Mouse (Mus musculus) heart, embryonic 16.5 days (tissue): Measurements from ENCODE around the gene Atg7. TPM values are rescaled to one million over a fixed set of nuclear protein-coding genes. Genes with fewer than 3 reads are reported as not detected.

ENCODE experiments used
- ATAC-seq: fragments of 200-750 bp; cut with Nextera tagmentation; replicated peaks from 2 replicates; pipeline ENCODE4 v1.8.0; 2017; ENCODE audit warnings: moderate number of reproducible peaks; ENCODE audit not compliant: insufficient read depth, low FRiP score; ENCODE audit errors: extremely low read depth
- H3K27ac ChIP-seq: fragments of 300-500 bp; sonication (generic); 2 replicates; pipeline ENCODE4 v1.5.1; 2014; ENCODE audit warnings: mild to moderate bottlenecking, low read length, control low read depth, moderate library complexity
- H3K27me3 ChIP-seq: fragments of 300-500 bp; sonication (generic); 2 replicates; pipeline ENCODE4 v1.6.1; 2014; ENCODE audit warnings: low read length, mixed read lengths; ENCODE audit not compliant: control insufficient read depth, insufficient read depth
- H3K36me3 ChIP-seq: fragments of 300-500 bp; sonication (generic); 2 replicates; pipeline ENCODE4 v1.6.1; 2014; ENCODE audit not compliant: control insufficient read depth, insufficient read depth
- H3K4me1 ChIP-seq: fragments of 300-500 bp; sonication (generic); 2 replicates; pipeline ENCODE4 v1.6.1; 2014; ENCODE audit warnings: low read length, mixed read lengths; ENCODE audit not compliant: control insufficient read depth, insufficient read depth
- H3K4me2 ChIP-seq: fragments of 300-500 bp; sonication (generic); 2 replicates; pipeline ENCODE4 v1.6.1; 2014; ENCODE audit warnings: low read depth, mild to moderate bottlenecking, control low read depth, low read length
- H3K4me3 ChIP-seq: fragments of 300-500 bp; sonication (generic); 2 replicates; pipeline ENCODE4 v1.5.1; 2014; ENCODE audit warnings: mild to moderate bottlenecking, control low read depth, low read length
- H3K9ac ChIP-seq: fragments of 300-500 bp; sonication (generic); 2 replicates; pipeline ENCODE4 v1.6.1; 2014; ENCODE audit warnings: low read length, control low read depth
- H3K9me3 ChIP-seq: fragments of 300-500 bp; sonication (generic); replicated peaks from 2 replicates; pipeline ENCODE4 v1.6.1; 2016; ENCODE audit warnings: low read length; ENCODE audit not compliant: control insufficient read depth
- WGBS: fragments of 180-500 bp; shearing (Covaris S2); extraction: QIAGEN DNeasy Blood & Tissue Kit; methylation state at CpG from one replicate; pipeline ENCODE4 v1.1.7; 2014; 5-methylcytosine and 5-hydroxymethylcytosine counted together
- polyA plus RNA-seq: library from polyadenylated mRNA; unstranded; fragments of >200 nt; fragmentation: Nextera tagmentation; extraction: Ambion mirVana; gene quantifications from 2 replicates; pipeline ENCODE4 v1.2.1, GENCODE M21; 2015

Gene Atg7
- polyA plus RNA-seq, 1 experiment from 2014 or later, result 17.1 TPM

- WGBS, result 56% methylated on average over 5 of the region's 5 CpGs
- Histone ChIP-seq H3K9ac (no peak overlapping the region), H3K27ac (no peak overlapping the region), H3K4me3 (no peak overlapping the region), H3K27me3 (no peaks in the 10 kb centered on the region), H3K36me3 (peaks cover 10% of the 10 kb centered on the region), H3K9me3 (peaks cover 4% of the 10 kb centered on the region), H3K4me1 (no peaks in the 10 kb centered on the region), H3K4me2 (no peak overlapping the region)
- no peak for ATAC-seq
Measured at GRCm38 (mm10) chr6:114676091-114676490, 33.2 kb downstream of the Atg7 start.

DNA sequence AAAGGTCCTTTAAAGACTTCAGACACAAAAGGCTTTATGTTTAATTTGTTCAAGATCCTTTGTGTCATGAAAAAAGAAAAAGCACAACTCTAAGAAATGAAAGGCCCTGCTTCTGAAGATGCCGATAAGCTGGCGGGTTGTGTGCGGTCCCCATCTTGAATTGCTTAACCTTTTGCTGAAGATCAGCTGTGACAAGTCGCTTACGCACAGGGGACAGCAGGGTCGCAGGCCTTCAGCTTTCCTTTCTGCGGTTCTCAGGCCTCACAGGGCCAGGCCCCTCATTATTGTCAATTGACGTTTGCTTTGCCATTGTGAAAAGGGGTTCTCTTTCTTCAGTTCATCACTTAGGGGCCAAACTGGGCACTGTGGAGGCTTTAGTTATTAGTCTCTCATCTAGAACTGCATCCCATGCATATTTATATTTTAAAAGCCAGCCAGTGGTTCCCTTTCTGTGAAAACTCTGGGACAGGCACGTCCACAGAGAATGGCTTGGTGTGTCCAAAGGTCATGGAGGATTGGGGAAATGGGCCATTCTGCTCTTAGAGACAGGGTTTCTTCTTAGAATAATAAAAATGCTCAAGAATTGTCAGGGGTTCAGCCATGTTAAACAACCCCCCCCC is 39.3 kb downstream of the Atg7 start:
- Histone ChIP-seq H3K4me1 (no peaks in the 10 kb centered on the region), H3K9ac (no peak overlapping the region), H3K27me3 (no peaks in the 10 kb centered on the region), H3K27ac (no peak overlapping the region), H3K9me3 (no peaks in the 10 kb centered on the region), H3K4me3 (no peak overlapping the region), H3K4me2 (no peak overlapping the region), H3K36me3 (peaks cover 5% of the 10 kb centered on the region)
- 84% methylated on average over 9 of the region's 9 CpGs for WGBS
- ATAC-seq, result no peak

DNA sequence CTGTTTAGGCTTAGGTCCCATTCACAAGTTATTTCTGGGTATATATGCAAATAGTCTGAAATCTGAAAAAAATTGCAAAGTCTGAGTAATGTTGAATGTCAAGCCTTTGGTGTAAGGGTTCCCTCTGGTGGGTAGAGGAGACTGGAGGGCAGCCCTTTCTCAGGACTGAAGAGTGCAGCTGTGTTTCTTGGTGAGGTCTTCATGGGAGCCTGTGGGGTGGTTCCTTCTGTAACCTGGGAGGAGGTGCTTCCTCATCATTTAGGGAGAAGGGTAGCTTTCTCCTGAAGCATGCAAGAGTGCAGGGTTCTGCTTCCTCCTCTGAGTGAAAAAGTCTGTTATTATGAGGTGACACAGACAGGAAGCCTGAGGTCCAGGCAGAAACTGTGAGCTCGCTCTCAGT is 40.8 kb downstream of the Atg7 start:
- no peaks in the 10 kb centered on the region for H3K27me3 ChIP-seq
- no peaks in the 10 kb centered on the region for H3K36me3 ChIP-seq
- H3K4me3 ChIP-seq, result no peak overlapping the region

DNA sequence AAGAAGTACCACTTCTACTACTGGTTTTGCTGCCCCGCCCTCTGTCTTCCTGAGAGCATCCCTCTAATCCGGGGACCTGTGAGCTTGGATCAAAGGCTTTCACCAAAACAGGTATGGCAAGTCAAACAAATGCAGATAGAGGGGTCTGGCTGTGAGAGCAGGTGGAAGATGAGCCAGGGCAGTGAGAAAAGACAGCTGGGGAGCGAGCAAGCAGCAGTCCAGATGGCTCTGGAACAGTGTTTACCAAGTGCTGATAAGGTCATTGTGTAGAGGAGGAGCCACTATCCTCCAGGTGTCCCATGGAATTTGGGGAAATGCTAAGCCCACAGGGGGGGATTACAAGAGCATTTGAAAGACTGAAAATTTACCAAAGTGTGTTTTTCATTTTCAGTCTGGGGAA is 41.5 kb downstream of the Atg7 start:
- WGBS, result 58% methylated on average over 3 of the region's 3 CpGs
- H3K27me3 ChIP-seq, result no peaks in the 10 kb centered on the region
- H3K4me3 ChIP-seq, result no peak overlapping the region
- H3K27ac ChIP-seq, result no peak overlapping the region
- peaks cover 10% of the 10 kb centered on the region for H3K4me1 ChIP-seq
- no peaks in the 10 kb centered on the region for H3K36me3 ChIP-seq
- no peak overlapping the region for H3K9ac ChIP-seq
- no peak for ATAC-seq
- no peak overlapping the region for H3K4me2 ChIP-seq
- H3K9me3 ChIP-seq, result no peaks in the 10 kb centered on the region

More for the DNA sequence above, 40.8 kb downstream of the Atg7 start:
- 89% methylated on average over 1 of the region's 1 CpGs for WGBS
- no peak for ATAC-seq
- Histone ChIP-seq H3K9ac (no peak overlapping the region), H3K4me1 (peaks cover 6% of the 10 kb centered on the region; the same call in 1 of the 2 replicates), H3K4me2 (no peak overlapping the region), H3K27ac (no peak overlapping the region), H3K9me3 (no peaks in the 10 kb centered on the region)

DNA sequence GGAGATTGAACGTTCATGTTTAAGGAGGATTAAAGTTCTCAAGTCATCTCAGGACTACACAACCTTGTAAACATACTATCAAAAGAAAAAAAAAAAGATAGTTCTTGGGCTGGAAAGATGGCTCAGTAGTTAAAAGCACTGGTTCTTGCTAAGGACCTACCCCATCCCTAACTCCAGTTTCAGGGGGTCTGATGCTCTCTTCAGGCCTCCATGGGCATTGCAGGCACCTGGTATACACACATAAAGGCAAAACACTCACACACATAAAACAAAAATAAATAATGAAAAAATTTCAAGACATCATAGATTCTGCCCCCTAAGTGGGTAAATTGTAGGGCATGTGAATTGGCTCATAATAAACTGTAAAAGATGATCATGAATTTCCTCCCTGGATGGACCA is 42.5 kb downstream of the Atg7 start:
- H3K9me3 ChIP-seq, result no peaks in the 10 kb centered on the region
- no peak overlapping the region for H3K4me2 ChIP-seq
- WGBS, result 81% methylated on average over 1 of the region's 1 CpGs
- H3K4me3 ChIP-seq, result no peak overlapping the region
- no peaks in the 10 kb centered on the region for H3K27me3 ChIP-seq
- H3K27ac ChIP-seq, result no peak overlapping the region
- ATAC-seq, result no peak
- peaks cover 16% of the 10 kb centered on the region for H3K4me1 ChIP-seq
- no peaks in the 10 kb centered on the region for H3K36me3 ChIP-seq
- no peak overlapping the region for H3K9ac ChIP-seq

DNA sequence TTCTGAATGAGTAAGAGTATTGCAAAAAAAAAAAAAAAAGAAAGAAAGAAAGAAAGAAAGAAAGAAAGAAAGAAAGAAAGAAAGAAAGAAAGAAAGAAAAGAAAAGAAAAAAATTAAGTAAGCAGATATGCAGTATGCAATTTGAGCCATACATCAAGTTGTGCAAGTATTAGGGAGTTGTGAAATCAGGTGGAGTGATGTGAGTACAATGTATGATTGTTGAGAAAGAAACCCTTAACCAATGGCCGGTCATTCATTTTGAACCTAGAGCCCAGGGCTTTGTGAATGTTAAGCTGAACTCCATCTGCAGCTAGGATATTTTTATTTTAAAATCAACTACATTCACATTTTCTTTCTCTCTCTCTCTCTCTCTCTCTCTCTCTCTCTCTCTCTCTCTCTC is 44.1 kb downstream of the Atg7 start:
- Histone ChIP-seq H3K4me2 (no peak overlapping the region), H3K4me1 (peaks cover 27% of the 10 kb centered on the region), H3K9me3 (no peaks in the 10 kb centered on the region), H3K4me3 (no peak overlapping the region), H3K9ac (no peak overlapping the region), H3K27me3 (no peaks in the 10 kb centered on the region), H3K27ac (no peak overlapping the region), H3K36me3 (no peaks in the 10 kb centered on the region)
- WGBS, result 68% methylated on average over 1 of the region's 1 CpGs
- no peak for ATAC-seq

- Histone ChIP-seq H3K4me2 (no peak overlapping the region), H3K4me3 (no peak overlapping the region), H3K9me3 (no peaks in the 10 kb centered on the region), H3K4me1 (peaks cover 32% of the 10 kb centered on the region), H3K36me3 (no peaks in the 10 kb centered on the region), H3K9ac (no peak overlapping the region), H3K27me3 (no peaks in the 10 kb centered on the region), H3K27ac (peak overlapping the region; percentile 74)
- 3% methylated on average over 2 of the region's 2 CpGs for WGBS
- ATAC-seq, result no peak
Measured at GRCm38 (mm10) chr6:114690661-114691060, 47.8 kb downstream of the Atg7 start.

GRCm38 (mm10) chr6:114691530-114691929 is 48.6 kb downstream of the Atg7 start:
- H3K27ac ChIP-seq, result no peak overlapping the region
- H3K36me3 ChIP-seq, result no peaks in the 10 kb centered on the region
- no peak overlapping the region for H3K9ac ChIP-seq
- ATAC-seq, result no peak
- H3K4me1 ChIP-seq, result peaks cover 32% of the 10 kb centered on the region
- no peaks in the 10 kb centered on the region for H3K9me3 ChIP-seq
- H3K4me2 ChIP-seq, result no peak overlapping the region
- H3K27me3 ChIP-seq, result no peaks in the 10 kb centered on the region
- 85% methylated on average over 6 of the region's 6 CpGs for WGBS
- no peak overlapping the region for H3K4me3 ChIP-seq

GRCm38 (mm10) chr6:114692691-114693090 is 49.8 kb downstream of the Atg7 start:
- Histone ChIP-seq H3K27ac (no peak overlapping the region), H3K36me3 (no peaks in the 10 kb centered on the region), H3K4me2 (peak overlapping the region; percentile 23; the same call in 1 of the 2 replicates), H3K4me3 (no peak overlapping the region), H3K4me1 (peaks cover 32% of the 10 kb centered on the region), H3K27me3 (no peaks in the 10 kb centered on the region), H3K9me3 (no peaks in the 10 kb centered on the region), H3K9ac (no peak overlapping the region)
- WGBS, result 68% methylated on average over 10 of the region's 10 CpGs
- ATAC-seq, result no peak
